Mouse (Mus musculus) heart, adult 8-10 months (tissue): ENCODE data around the gene Gm20403. TPM values are rescaled to one million over a fixed set of nuclear protein-coding genes. Genes with fewer than 3 reads are reported as not detected.

ENCODE experiments used
- total RNA-seq, 4 experiments: library from RNA; stranded (reverse); gene quantifications; 2 replicates each; pipeline ENCODE4 v1.2.4; 2022

The Gm20403 gene
- total RNA-seq, 4 experiments from 2014 or later, result not detected

Other genes starting within 250 kb of the Gm20403 start
- 10 to 100 TPM; 27.1 to 31.7 (median 29.0) TPM for gene Snx6, start 190.8 kb downstream of the Gm20403 start, total RNA-seq
- 100 to 1,000 TPM; 390 to 423 (median 413) TPM for gene Cfl2, start 123.7 kb downstream of the Gm20403 start, total RNA-seq
- gene Baz1a, start 27.8 kb upstream of the Gm20403 start, total RNA-seq, result 1 to 10 TPM; 4.4 to 8.2 (median 7.9) TPM
- gene 2700097O09Rik, start 93.6 kb upstream of the Gm20403 start, total RNA-seq, result 1 to 10 TPM; 6.9 to 9.9 (median 8.3) TPM
- 10 to 100 TPM; 84.1 to 97.9 (median 91.8) TPM for gene Srp54a, start 93.7 kb upstream of the Gm20403 start, total RNA-seq
- 10 to 100 TPM in 3 of 4 experiments, 1 to 10 TPM in 1; 8.7 to 13.8 (median 12.6) TPM for gene Fam177a, start 137.9 kb upstream of the Gm20403 start, total RNA-seq
- gene Srp54b, start 168.6 kb upstream of the Gm20403 start, total RNA-seq, result 10 to 100 TPM; 24.1 to 59.5 (median 40.9) TPM
- 1 to 10 TPM in 1 of 4 experiments, under 1 TPM in 1, not detected in 2; 0.54 to 5.8 TPM for gene 1700047I17Rik2, start 213.1 kb upstream of the Gm20403 start, total RNA-seq
- 10 to 100 TPM; 25.5 to 38.5 (median 28.2) TPM for gene Srp54c, start 243.6 kb upstream of the Gm20403 start, total RNA-seq